Mouse (Mus musculus) ES-E14 (cell line): Measurements from ENCODE around the gene Asb16.

Source experiments
- CHD2 ChIP-seq: IDR thresholded peaks from 2 replicates; pipeline ENCODE4 v1.6.1; 2014; ENCODE audit warnings: mild to moderate bottlenecking, low read depth, low read length, inconsistent platforms
- HCFC1 ChIP-seq: IDR thresholded peaks from 2 replicates; pipeline ENCODE4 v1.6.1; 2012; ENCODE audit warnings: low read length, inconsistent platforms, borderline replicate concordance; ENCODE audit not compliant: insufficient read depth
- MAFK ChIP-seq: IDR thresholded peaks from 2 replicates; pipeline ENCODE4 v1.6.1; 2014; ENCODE audit warnings: mild to moderate bottlenecking, low read depth, low read length, inconsistent platforms; ENCODE audit not compliant: insufficient read depth
- ZC3H11A ChIP-seq: IDR thresholded peaks from 2 replicates; pipeline ENCODE4 v1.6.1; 2012; ENCODE audit warnings: low read depth, mild to moderate bottlenecking, inconsistent platforms, low read length, borderline replicate concordance
- ZNF384 ChIP-seq: IDR thresholded peaks from 2 replicates; pipeline ENCODE4 v1.6.1; 2012; ENCODE audit warnings: low read depth, low read length, inconsistent platforms

GRCm38 (mm10) chr11:102267480-102267879, 1.1 kb upstream of the Asb16 start:
- TF ChIP-seq MAFK, result no peak
- peak; percentile 69; the same call in 1 of the 2 replicates for TF ChIP-seq ZNF384
- no peak for TF ChIP-seq ZC3H11A
- no peak for TF ChIP-seq HCFC1
- no peak for TF ChIP-seq CHD2
